Mouse (Mus musculus) Muller cell, postnatal 12 days (primary cell): ENCODE measurements around the gene Mob3a.
"Not testable (repeated sequence)": the region's sequence is repeated elsewhere in the genome, so short reads cannot be mapped to it uniquely, and the experiment has no call there.

ENCODE experiments used
- DNase-seq: peaks from one replicate; pipeline ENCODE4 v3.0.0-alpha.2; 2015; ENCODE audit errors: inconsistent ontology term

The Mob3a gene

GRCm38 (mm10) chr10:80663485-80664196 is 38.1 kb downstream of the Mob3a start:
- no peak for DNase-seq

GRCm38 (mm10) chr10:80661149-80661548 is 40.6 kb downstream of the Mob3a start:
- no peak for DNase-seq

- DNase-seq: no peak
Observed at GRCm38 (mm10) chr10:80659213-80659612, 42.6 kb downstream of the Mob3a start.

- DNase-seq: no peak
Observed at GRCm38 (mm10) chr10:80658841-80659202, 43.0 kb downstream of the Mob3a start.

GRCm38 (mm10) chr10:80658194-80658840 is 43.5 kb downstream of the Mob3a start:
- DNase-seq: no peak

GRCm38 (mm10) chr10:80656863-80657623 is 44.7 kb downstream of the Mob3a start, which contains the start of gene Btbd2:
Gene Btbd2, minus strand, starts transcription at chr10:80657071.
- DNase-seq: no peak

- peak; percentile 100 for DNase-seq
Observed at GRCm38 (mm10) chr10:80656130-80656862, 45.5 kb downstream of the Mob3a start.

- DNase-seq: no peak
Observed at GRCm38 (mm10) chr10:80655406-80656129, 46.2 kb downstream of the Mob3a start.

- DNase-seq: no peak
Observed at GRCm38 (mm10) chr10:80654866-80655265, 46.9 kb downstream of the Mob3a start.

GRCm38 (mm10) chr10:80653156-80653720 is 48.5 kb downstream of the Mob3a start:
- DNase-seq: peak; percentile 70

GRCm38 (mm10) chr10:80650392-80650791 is 51.4 kb downstream of the Mob3a start:
- no peak for DNase-seq

- DNase-seq: not testable (repeated sequence)
Observed at GRCm38 (mm10) chr10:80649910-80650309, 51.9 kb downstream of the Mob3a start.

- DNase-seq: no peak
Observed at GRCm38 (mm10) chr10:80646936-80647335, 54.8 kb downstream of the Mob3a start.

- no peak for DNase-seq
Observed at GRCm38 (mm10) chr10:80635345-80635744, 66.4 kb downstream of the Mob3a start.
